Mouse (Mus musculus): ENCODE measurements around the gene Eps8. TPM values are rescaled to one million over a fixed set of nuclear protein-coding genes. Genes with fewer than 3 reads are reported as not detected.
A peak's percentile ranks its signal among the peaks of the same experiment; 100 is the strongest.

Gene Eps8
- total RNA-seq (2015) = 27.2 and 34.8 TPM in 2 replicates
- total RNA-seq (2017) = 28.9 and 32.4 TPM in 2 replicates

- ATAC-seq (ENCODE audit: poor library complexity, severe bottlenecking) = no peak
These were observed at the start of gene Eps8 for GRCm38 (mm10) chr6:137654776-137655175. TSS of gene Eps8 (minus strand) at chr6:137654876.

- ATAC-seq (ENCODE audit: poor library complexity, severe bottlenecking) = no peak
These were observed 48.8 kb upstream of the Eps8 start for GRCm38 (mm10) chr6:137703431-137703830.

GRCm38 (mm10) chr6:137702918-137703317, 48.2 kb upstream of the Eps8 start:
- ATAC-seq (ENCODE audit: poor library complexity, severe bottlenecking) = no peak

GRCm38 (mm10) chr6:137702186-137702585, 47.5 kb upstream of the Eps8 start:
- no peak for ATAC-seq (ENCODE audit: poor library complexity, severe bottlenecking)

GRCm38 (mm10) chr6:137699434-137699833, 44.8 kb upstream of the Eps8 start:
- no peak for ATAC-seq (ENCODE audit: poor library complexity, severe bottlenecking)

- ATAC-seq (ENCODE audit: poor library complexity, severe bottlenecking) = peak; percentile 87
These were observed 41.9 kb upstream of the Eps8 start for GRCm38 (mm10) chr6:137696445-137697204.

- no peak for ATAC-seq (ENCODE audit: poor library complexity, severe bottlenecking)
These were observed 40.4 kb upstream of the Eps8 start for GRCm38 (mm10) chr6:137695046-137695445.

GRCm38 (mm10) chr6:137694310-137694709, 39.6 kb upstream of the Eps8 start:
- peak; percentile 34 for ATAC-seq (ENCODE audit: poor library complexity, severe bottlenecking)

- no peak for ATAC-seq (ENCODE audit: poor library complexity, severe bottlenecking)
These were observed 36.0 kb upstream of the Eps8 start for GRCm38 (mm10) chr6:137690550-137691119.

GRCm38 (mm10) chr6:137688506-137689105, 33.9 kb upstream of the Eps8 start:
- no peak for ATAC-seq (ENCODE audit: poor library complexity, severe bottlenecking)

- ATAC-seq (ENCODE audit: poor library complexity, severe bottlenecking) = no peak
These were observed 33.4 kb upstream of the Eps8 start for GRCm38 (mm10) chr6:137688079-137688478.

- ATAC-seq (ENCODE audit: poor library complexity, severe bottlenecking) = peak; percentile 23; the same call in 1 of the 2 replicates
These were observed 33.0 kb upstream of the Eps8 start for GRCm38 (mm10) chr6:137687667-137688066.

- ATAC-seq (ENCODE audit: poor library complexity, severe bottlenecking) = no peak
These were observed 28.0 kb upstream of the Eps8 start for GRCm38 (mm10) chr6:137682629-137683028.

- ATAC-seq (ENCODE audit: poor library complexity, severe bottlenecking) = no peak
These were observed 26.3 kb upstream of the Eps8 start for GRCm38 (mm10) chr6:137681000-137681399.

GRCm38 (mm10) chr6:137676581-137676980, 21.9 kb upstream of the Eps8 start:
- no peak for ATAC-seq (ENCODE audit: poor library complexity, severe bottlenecking)

GRCm38 (mm10) chr6:137675556-137675955, 20.9 kb upstream of the Eps8 start:
- ATAC-seq (ENCODE audit: poor library complexity, severe bottlenecking) = no peak

- ATAC-seq (ENCODE audit: poor library complexity, severe bottlenecking) = no peak
These were observed 18.6 kb upstream of the Eps8 start for GRCm38 (mm10) chr6:137673301-137673700.

- no peak for ATAC-seq (ENCODE audit: poor library complexity, severe bottlenecking)
These were observed 16.9 kb upstream of the Eps8 start for GRCm38 (mm10) chr6:137671561-137671960.

GRCm38 (mm10) chr6:137670820-137671219, 16.1 kb upstream of the Eps8 start:
- ATAC-seq (ENCODE audit: poor library complexity, severe bottlenecking) = no peak

GRCm38 (mm10) chr6:137669876-137670275, 15.2 kb upstream of the Eps8 start:
- ATAC-seq (ENCODE audit: poor library complexity, severe bottlenecking) = no peak

GRCm38 (mm10) chr6:137669433-137669832, 14.8 kb upstream of the Eps8 start:
- ATAC-seq (ENCODE audit: poor library complexity, severe bottlenecking) = no peak

GRCm38 (mm10) chr6:137668331-137668730, 13.7 kb upstream of the Eps8 start:
- no peak for ATAC-seq (ENCODE audit: poor library complexity, severe bottlenecking)
